Mouse (Mus musculus): ENCODE data around the gene Tas2r125.
"Not testable (repeated sequence)": the region's sequence is repeated elsewhere in the genome, so short reads cannot be mapped to it uniquely, and the experiment has no call there.

The Tas2r125 gene

DNA sequence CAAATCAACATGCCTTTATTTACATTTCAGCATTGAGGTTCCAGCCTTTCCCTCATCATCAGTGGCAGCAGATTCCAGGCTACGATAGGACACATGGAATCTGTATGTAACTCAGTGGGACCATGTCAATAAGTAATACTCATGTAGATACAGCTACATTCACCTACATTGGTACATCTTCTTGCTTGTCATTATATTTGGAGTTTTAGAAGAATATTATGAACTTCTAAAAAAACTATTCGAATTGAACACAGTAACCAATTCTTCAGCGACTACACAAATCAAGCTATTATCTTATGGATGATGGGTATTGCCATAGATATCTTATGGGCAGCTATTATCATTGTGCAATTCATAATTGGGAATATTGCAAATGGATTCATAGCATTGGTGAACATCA, at the start of gene Tas2r125:
Gene Tas2r125, plus strand, starts transcription at position 301 of the 400 bp plus-strand sequence.
- DNase-seq: no peak

DNA sequence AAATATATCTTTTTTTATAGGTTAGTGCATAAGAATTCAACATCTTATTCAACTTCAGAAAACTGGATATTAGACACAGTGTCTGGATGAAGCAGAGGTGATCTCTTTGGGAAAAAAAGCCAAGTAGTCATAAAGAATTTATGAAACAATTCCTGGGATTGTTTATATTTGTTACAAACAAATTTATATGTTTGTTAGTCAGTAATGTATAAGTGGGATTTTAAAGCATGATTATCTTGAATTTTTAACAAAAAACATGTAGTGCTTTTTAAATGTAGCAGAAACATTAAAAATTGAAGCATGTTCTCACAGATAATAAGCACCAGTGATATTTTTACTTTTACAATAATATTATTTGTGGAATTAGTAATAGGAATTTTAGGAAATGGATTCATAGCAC, 41.7 kb upstream of the Tas2r125 start, which contains the start of gene Tas2r110:
Gene Tas2r110, plus strand, starts transcription at position 301 of the 400 bp plus-strand sequence.
- DNase-seq: no peak

GRCm38 (mm10) chr6:132892711-132893110, 16.7 kb upstream of the Tas2r125 start, which contains the start of gene Tas2r113:
Tas2r113 (plus strand) TSS chr6:132893011.
- no peak for DNase-seq

DNA sequence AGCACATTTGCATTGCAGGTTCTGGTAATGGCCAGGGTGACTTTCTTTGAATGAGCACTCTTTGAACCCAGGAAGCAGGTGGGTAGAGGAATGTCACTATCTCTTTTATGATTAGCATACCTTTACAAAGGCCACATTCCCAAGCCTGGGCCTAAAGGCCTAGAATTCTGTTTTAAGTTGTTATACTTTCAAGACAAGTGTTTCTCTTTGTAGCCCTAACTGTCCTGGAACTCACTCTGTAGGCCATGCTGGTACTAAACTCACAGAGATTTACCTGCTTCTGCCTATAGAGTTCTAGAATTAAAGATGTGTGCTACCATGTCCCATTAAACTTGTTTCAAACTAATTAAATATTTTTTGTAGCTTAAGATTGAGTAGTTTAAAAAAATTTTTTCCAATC, 31.9 kb downstream of the Tas2r125 start:
- not testable (repeated sequence) for DNase-seq

- no peak for DNase-seq
Measured at GRCm38 (mm10) chr6:132950802-132951201, 41.4 kb downstream of the Tas2r125 start, which contains the start of gene Tas2r129. Tas2r129 (plus strand) TSS chr6:132951102.

- DNase-seq: no peak
Measured at GRCm38 (mm10) chr6:132957819-132958218, 48.4 kb downstream of the Tas2r125 start, which contains the start of gene Tas2r131. Tas2r131 (minus strand) TSS chr6:132957919.
